Mouse (Mus musculus) embryonic fibroblast, embryonic 13.5 days (primary cell): ENCODE data around the gene Igfbp1. TPM values are rescaled to one million over a fixed set of nuclear protein-coding genes. Genes with fewer than 3 reads are reported as not detected.

ENCODE experiments used
- H3K27ac ChIP-seq: 2 replicates; pipeline ENCODE4 v1.5.1; 2012; ENCODE audit warnings: low read length, control low read depth, inconsistent platforms; ENCODE audit not compliant: insufficient read depth
- H3K4me1 ChIP-seq: 2 replicates; pipeline ENCODE4 v1.6.1; 2011; ENCODE audit warnings: low read length; ENCODE audit not compliant: control insufficient read depth, insufficient read depth
- H3K4me3 ChIP-seq: 2 replicates; pipeline ENCODE4 v1.5.1; 2011; ENCODE audit warnings: mild to moderate bottlenecking, control low read depth, low read length; ENCODE audit not compliant: insufficient read depth
- CTCF ChIP-seq: IDR thresholded peaks from 2 replicates; pipeline ENCODE4 v1.5.1; 2011; ENCODE audit warnings: mild to moderate bottlenecking, control low read depth, low read length, moderate library complexity, borderline replicate concordance; ENCODE audit not compliant: insufficient read depth
- POLR2A ChIP-seq: IDR thresholded peaks from 2 replicates; pipeline ENCODE4 v1.6.1; 2011; ENCODE audit warnings: low read depth, mild to moderate bottlenecking, control low read depth, low read length, moderate library complexity
- polyA plus RNA-seq: library from polyadenylated mRNA; stranded (reverse); fragments of >200 nt; gene quantifications from 2 replicates; pipeline ENCODE4 v1.2.4, GENCODE M21; 2011; ENCODE audit warnings: low read depth; ENCODE audit not compliant: missing spikeins, insufficient read length

Igfbp1 gene
- polyA plus RNA-seq, 1 experiment = not detected

GRCm38 (mm10) chr11:7238546-7238945 lies 41.0 kb downstream of the Igfbp1 start:
- no peak overlapping the region for H3K27ac ChIP-seq
- H3K4me1 ChIP-seq = peaks cover 17% of the 10 kb centered on the region
- H3K4me3 ChIP-seq = no peak overlapping the region
- no peak for TF ChIP-seq POLR2A
- TF ChIP-seq CTCF = no peak

- Histone ChIP-seq H3K4me1 (peaks cover 12% of the 10 kb centered on the region), H3K27ac (no peak overlapping the region), H3K4me3 (no peak overlapping the region)
- TF ChIP-seq CTCF = no peak
- no peak for TF ChIP-seq POLR2A
Observed at GRCm38 (mm10) chr11:7239041-7239740, 41.6 kb downstream of the Igfbp1 start.

GRCm38 (mm10) chr11:7244782-7245181 lies 47.2 kb downstream of the Igfbp1 start:
- TF ChIP-seq CTCF = no peak
- no peak for TF ChIP-seq POLR2A
- Histone ChIP-seq H3K4me1 (no peaks in the 10 kb centered on the region), H3K27ac (no peak overlapping the region)

GRCm38 (mm10) chr11:7250415-7250814 lies 52.8 kb downstream of the Igfbp1 start:
- no peaks in the 10 kb centered on the region for H3K4me1 ChIP-seq
- H3K4me3 ChIP-seq = no peak overlapping the region
- no peak for TF ChIP-seq POLR2A
- no peak for TF ChIP-seq CTCF
- H3K27ac ChIP-seq = no peak overlapping the region

More at GRCm38 (mm10) chr11:7244782-7245181, 47.2 kb downstream of the Igfbp1 start:
- no peak overlapping the region for H3K4me3 ChIP-seq

GRCm38 (mm10) chr11:7250870-7251269 lies 53.3 kb downstream of the Igfbp1 start:
- Histone ChIP-seq H3K27ac (no peak overlapping the region), H3K4me3 (no peak overlapping the region), H3K4me1 (no peaks in the 10 kb centered on the region)
- no peak for TF ChIP-seq CTCF
- no peak for TF ChIP-seq POLR2A

Other genes with a start within 250 kb of the Igfbp1 start
- 2.0 and 2.2 TPM in 2 replicates for gene Adcy1, start 134.3 kb upstream of the Igfbp1 start, polyA plus RNA-seq
- not detected in 2 replicates for gene Gm11985, start 9.2 kb upstream of the Igfbp1 start, polyA plus RNA-seq
- gene Igfbp3, start 16.1 kb downstream of the Igfbp1 start, polyA plus RNA-seq = 41.0 and 209 TPM in 2 replicates